Mouse (Mus musculus) cerebellum, adult 2 months (tissue): ENCODE results near the gene Prss45.

Experiments used
- CTCF ChIP-seq: fragments of 200-500 bp; IDR thresholded peaks from 2 replicates; pipeline ENCODE4 v1.5.1; 2011; ENCODE audit warnings: low read depth, mild to moderate bottlenecking, control low read depth, low read length, moderate library complexity, borderline replicate concordance; ENCODE audit not compliant: insufficient read depth
- POLR2A ChIP-seq: fragments of 200-500 bp; IDR thresholded peaks from 2 replicates; pipeline ENCODE4 v1.6.1; 2011; ENCODE audit warnings: low read length, control low read depth, borderline replicate concordance; ENCODE audit not compliant: insufficient read depth

DNA sequence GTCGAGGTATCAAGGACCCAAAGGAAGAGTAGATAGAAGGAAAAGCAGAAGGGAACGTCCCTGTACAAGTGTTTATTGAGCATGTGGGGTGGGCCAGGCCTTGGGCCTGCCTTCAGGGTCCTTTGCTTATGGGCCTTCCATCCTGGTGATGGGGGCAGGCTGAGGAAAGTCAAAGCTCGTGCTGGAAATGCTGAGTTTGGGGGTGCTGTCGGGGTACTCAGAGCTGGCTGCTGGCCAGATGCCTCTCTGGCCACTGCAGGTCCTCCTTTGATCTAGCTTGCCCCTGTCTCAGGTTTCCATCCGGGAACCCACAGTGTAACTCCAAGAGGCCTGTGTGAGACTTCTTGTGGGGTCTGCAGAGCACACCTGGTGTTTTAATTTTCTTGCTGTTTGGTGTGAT is 24.1 kb downstream of the Prss45 start:
- TF ChIP-seq CTCF = no peak
- no peak for TF ChIP-seq POLR2A
